Mouse (Mus musculus): ENCODE measurements around the gene Zfp128. TPM values are rescaled to one million over a fixed set of nuclear protein-coding genes. Genes with fewer than 3 reads are reported as not detected.
"Not testable (repeated sequence)": the region's sequence is repeated elsewhere in the genome, so short reads cannot be mapped to it uniquely, and the experiment has no call there.

Gene Zfp128
- total and polyA plus RNA-seq, 2 experiments from 2014 or later: 2.0 to 16.6 TPM

GRCm38 (mm10) chr7:12880036-12880435, 941 bp upstream of the Zfp128 start:
- TF ChIP-seq CTCF (IDR thresholded peaks at IDR 0.05): no peak
- H3K4me2 ChIP-seq (ENCODE audit: low read depth, low read length, poor library complexity, severe bottlenecking): peak overlapping the region; percentile 72

GRCm38 (mm10) chr7:12880497-12880896, 480 bp upstream of the Zfp128 start:
- not testable (repeated sequence) for H3K4me1 ChIP-seq (ENCODE audit: insufficient read depth, low read length); H3K9me3 ChIP-seq (ENCODE audit: low read length); H3K27me3 ChIP-seq (ENCODE audit: insufficient read depth, low read length); DNase-seq (ENCODE audit: low spot score)
- 43% methylated on average over 8 of the region's 8 CpGs for WGBS
- H3K36me3 ChIP-seq (ENCODE audit: insufficient read depth, low read length): peaks cover 10% of the 10 kb centered on the region
- peak overlapping the region; percentile 60 for H3K4me3 ChIP-seq (ENCODE audit: low read depth, low read length)
- H3K4me2 ChIP-seq (ENCODE audit: low read depth, low read length, poor library complexity, severe bottlenecking): peak overlapping the region; percentile 72
- H3K27ac ChIP-seq (ENCODE audit: low read depth, low read length): 0 out of 2 replicates have a peak overlapping the region, but pooled peaks have one; percentile 6
- peak; percentile 26 for ATAC-seq (ENCODE audit: low FRiP score)
- peak overlapping the region; percentile 59; the same call in 1 of the 2 replicates for H3K9ac ChIP-seq (replicated peaks; ENCODE audit: low read length, poor library complexity, severe bottlenecking)

More at GRCm38 (mm10) chr7:12880036-12880435, 941 bp upstream of the Zfp128 start:
- Histone ChIP-seq H3K27ac (ENCODE audit: low read depth, low read length) (no peak overlapping the region), H3K27me3 (ENCODE audit: insufficient read depth, low read length) (no peaks in the 10 kb centered on the region), H3K4me1 (ENCODE audit: insufficient read depth, low read length) (no peaks in the 10 kb centered on the region), H3K9me3 (ENCODE audit: low read length) (no peaks in the 10 kb centered on the region), H3K36me3 (ENCODE audit: insufficient read depth, low read length) (0 out of 2 replicates have a peak, but pooled peaks cover 9% of the 10 kb centered on the region), H3K9ac (replicated peaks; ENCODE audit: low read length, poor library complexity, severe bottlenecking) (no peak overlapping the region), H3K4me3 (ENCODE audit: low read depth, low read length) (peak overlapping the region; percentile 60)
- no peak for DNase-seq (ENCODE audit: low spot score)
- ATAC-seq (ENCODE audit: low FRiP score): no peak

- H3K36me3 ChIP-seq (ENCODE audit: insufficient read depth, low read length): peaks cover 59% of the 10 kb centered on the region
- no peak overlapping the region for H3K27ac ChIP-seq (ENCODE audit: low read depth, low read length)
- DNase-seq (ENCODE audit: low spot score): no peak
- no peaks in the 10 kb centered on the region for H3K9me3 ChIP-seq (ENCODE audit: low read length)
- ATAC-seq (ENCODE audit: low FRiP score): no peak
- no peak overlapping the region for H3K4me2 ChIP-seq (ENCODE audit: low read depth, low read length, poor library complexity, severe bottlenecking)
- no peaks in the 10 kb centered on the region for H3K4me1 ChIP-seq (ENCODE audit: insufficient read depth, low read length)
- no peak overlapping the region for H3K9ac ChIP-seq (replicated peaks; ENCODE audit: low read length, poor library complexity, severe bottlenecking)
- H3K27me3 ChIP-seq (ENCODE audit: insufficient read depth, low read length): no peaks in the 10 kb centered on the region
- H3K4me3 ChIP-seq (ENCODE audit: low read depth, low read length): no peak overlapping the region
- WGBS: 89% methylated on average over 12 of the region's 12 CpGs
- TF ChIP-seq CTCF (IDR thresholded peaks at IDR 0.05): no peak
Observed at GRCm38 (mm10) chr7:12886563-12887266, 5.7 kb downstream of the Zfp128 start.

GRCm38 (mm10) chr7:12887585-12887984, 6.6 kb downstream of the Zfp128 start:
- Histone ChIP-seq H3K27me3 (ENCODE audit: insufficient read depth, low read length) (no peaks in the 10 kb centered on the region), H3K9ac (replicated peaks; ENCODE audit: low read length, poor library complexity, severe bottlenecking) (no peak overlapping the region), H3K36me3 (ENCODE audit: insufficient read depth, low read length) (peaks cover 59% of the 10 kb centered on the region), H3K4me1 (ENCODE audit: insufficient read depth, low read length) (no peaks in the 10 kb centered on the region), H3K4me3 (ENCODE audit: low read depth, low read length) (no peak overlapping the region), H3K9me3 (ENCODE audit: low read length) (no peaks in the 10 kb centered on the region), H3K4me2 (ENCODE audit: low read depth, low read length, poor library complexity, severe bottlenecking) (no peak overlapping the region), H3K27ac (ENCODE audit: low read depth, low read length) (no peak overlapping the region)
- ATAC-seq (ENCODE audit: low FRiP score) (no peak), DNase-seq (ENCODE audit: low spot score) (no peak)
- no peak for TF ChIP-seq CTCF (IDR thresholded peaks at IDR 0.05)
- WGBS: 98% methylated on average over 5 of the region's 5 CpGs

GRCm38 (mm10) chr7:12890928-12891327, 10.0 kb downstream of the Zfp128 start:
- WGBS: 94% methylated on average over 14 of the region's 14 CpGs
- peaks cover 44% of the 10 kb centered on the region for H3K36me3 ChIP-seq (ENCODE audit: insufficient read depth, low read length)

GRCm38 (mm10) chr7:12891334-12891733, 10.4 kb downstream of the Zfp128 start:
- DNase-seq (ENCODE audit: low spot score): no peak
- Histone ChIP-seq H3K36me3 (ENCODE audit: insufficient read depth, low read length) (peaks cover 40% of the 10 kb centered on the region), H3K9me3 (ENCODE audit: low read length) (no peaks in the 10 kb centered on the region)

More at GRCm38 (mm10) chr7:12890928-12891327, 10.0 kb downstream of the Zfp128 start:
- no peak overlapping the region for H3K4me2 ChIP-seq (ENCODE audit: low read depth, low read length, poor library complexity, severe bottlenecking)
- H3K27me3 ChIP-seq (ENCODE audit: insufficient read depth, low read length): no peaks in the 10 kb centered on the region
- ATAC-seq (ENCODE audit: low FRiP score): no peak
- TF ChIP-seq CTCF (IDR thresholded peaks at IDR 0.05): no peak
- no peak overlapping the region for H3K4me3 ChIP-seq (ENCODE audit: low read depth, low read length)
- no peak overlapping the region for H3K9ac ChIP-seq (replicated peaks; ENCODE audit: low read length, poor library complexity, severe bottlenecking)
- H3K9me3 ChIP-seq (ENCODE audit: low read length): no peaks in the 10 kb centered on the region
- no peak overlapping the region for H3K27ac ChIP-seq (ENCODE audit: low read depth, low read length)
- H3K4me1 ChIP-seq (ENCODE audit: insufficient read depth, low read length): no peaks in the 10 kb centered on the region
- DNase-seq (ENCODE audit: low spot score): no peak

More at GRCm38 (mm10) chr7:12891334-12891733, 10.4 kb downstream of the Zfp128 start:
- Histone ChIP-seq H3K27me3 (ENCODE audit: insufficient read depth, low read length) (no peaks in the 10 kb centered on the region), H3K4me1 (ENCODE audit: insufficient read depth, low read length) (no peaks in the 10 kb centered on the region), H3K4me2 (ENCODE audit: low read depth, low read length, poor library complexity, severe bottlenecking) (no peak overlapping the region), H3K27ac (ENCODE audit: low read depth, low read length) (no peak overlapping the region), H3K4me3 (ENCODE audit: low read depth, low read length) (no peak overlapping the region), H3K9ac (replicated peaks; ENCODE audit: low read length, poor library complexity, severe bottlenecking) (no peak overlapping the region)
- no peak for TF ChIP-seq CTCF (IDR thresholded peaks at IDR 0.05)
- WGBS: 85% methylated on average over 1 of the region's 1 CpGs
- ATAC-seq (ENCODE audit: low FRiP score): no peak

Measured in midbrain, postnatal 0 days (tissue).